Mouse (Mus musculus) c-Kit-positive CD71-positive TER-119-negative erythroid progenitor cells, embryonic 14.5 days (primary cell): ENCODE measurements around the gene Ccdc15.

Experiments used
- DNase-seq: peaks from one replicate; pipeline ENCODE4 v3.0.0-alpha.2; 2013; ENCODE audit warnings: low read depth

Ccdc15 gene

GRCm38 (mm10) chr9:37347988-37348642 is at the start of gene Ccdc15:
TSS of gene Ccdc15 (minus strand) at chr9:37348432.
- peak; percentile 94 for DNase-seq

GRCm38 (mm10) chr9:37393482-37394131 is 45.4 kb upstream of the Ccdc15 start:
- no peak for DNase-seq

GRCm38 (mm10) chr9:37392071-37392470 is 43.8 kb upstream of the Ccdc15 start:
- DNase-seq = no peak

GRCm38 (mm10) chr9:37390891-37391290 is 42.7 kb upstream of the Ccdc15 start:
- DNase-seq = no peak

- DNase-seq = no peak
Observed at GRCm38 (mm10) chr9:37384284-37385182, 36.3 kb upstream of the Ccdc15 start.

GRCm38 (mm10) chr9:37383161-37383560 is 34.9 kb upstream of the Ccdc15 start:
- DNase-seq = no peak

- DNase-seq = no peak
Observed at GRCm38 (mm10) chr9:37375718-37376117, 27.5 kb upstream of the Ccdc15 start.

- DNase-seq = no peak
Observed at GRCm38 (mm10) chr9:37371232-37371801, 23.1 kb upstream of the Ccdc15 start.

GRCm38 (mm10) chr9:37368860-37369259 is 20.6 kb upstream of the Ccdc15 start:
- DNase-seq = no peak

GRCm38 (mm10) chr9:37368081-37368830 is 20.0 kb upstream of the Ccdc15 start:
- no peak for DNase-seq

GRCm38 (mm10) chr9:37367301-37368080 is 19.3 kb upstream of the Ccdc15 start, which contains the start of gene Hepacam:
TSS of gene Hepacam (plus strand) at chr9:37367351.
- no peak for DNase-seq

GRCm38 (mm10) chr9:37365706-37366105 is 17.5 kb upstream of the Ccdc15 start:
- no peak for DNase-seq

GRCm38 (mm10) chr9:37364392-37364791 is 16.2 kb upstream of the Ccdc15 start:
- no peak for DNase-seq

- no peak for DNase-seq
Observed at GRCm38 (mm10) chr9:37363551-37363950, 15.3 kb upstream of the Ccdc15 start.

- no peak for DNase-seq
Observed at GRCm38 (mm10) chr9:37362881-37363280, 14.6 kb upstream of the Ccdc15 start.

GRCm38 (mm10) chr9:37362084-37362483 is 13.9 kb upstream of the Ccdc15 start:
- DNase-seq = no peak

GRCm38 (mm10) chr9:37359331-37360220 is 11.3 kb upstream of the Ccdc15 start:
- DNase-seq = no peak

GRCm38 (mm10) chr9:37358713-37359330 is 10.6 kb upstream of the Ccdc15 start:
- no peak for DNase-seq

- DNase-seq = no peak
Observed at GRCm38 (mm10) chr9:37354485-37354884, 6.3 kb upstream of the Ccdc15 start.
